Mouse (Mus musculus) intestine, postnatal 0 days (tissue): ENCODE measurements at regions not wholly inside any gene's neighbourhood (a gene's known extent, or its start where the extent isn't known, plus 50 kb on each side); places are given as distances from the start of the nearest gene placed in this dataset.

Source experiments
- ATAC-seq: fragments of 200-750 bp; cut with Nextera tagmentation; 2 replicates; pipeline ENCODE4 v1.8.0; 2017; ENCODE audit warnings: mild to moderate bottlenecking, moderate TSS enrichment, moderate library complexity
- H3K27ac ChIP-seq: fragments of 300-500 bp; sonication (generic); 2 replicates; pipeline ENCODE4 v1.5.1; 2014; ENCODE audit warnings: mild to moderate bottlenecking, low read depth, low read length, moderate library complexity
- H3K27me3 ChIP-seq: fragments of 300-500 bp; sonication (generic); replicated peaks from 2 replicates; pipeline ENCODE4 v1.6.1; 2014; ENCODE audit warnings: low read length, mixed read lengths; ENCODE audit not compliant: control insufficient read depth, insufficient read depth
- H3K36me3 ChIP-seq: fragments of 300-500 bp; sonication (generic); 2 replicates; pipeline ENCODE4 v1.6.1; 2014; ENCODE audit warnings: mild to moderate bottlenecking, moderate library complexity; ENCODE audit not compliant: control insufficient read depth, insufficient read depth
- H3K4me1 ChIP-seq: fragments of 300-500 bp; sonication (generic); replicated peaks from 2 replicates; pipeline ENCODE4 v1.6.1; 2014; ENCODE audit warnings: antibody characterized with exemption, low read length, mixed read lengths; ENCODE audit not compliant: control insufficient read depth, insufficient read depth
- H3K4me2 ChIP-seq: fragments of 300-500 bp; sonication (generic); replicated peaks from 2 replicates; pipeline ENCODE4 v1.6.1; 2014; ENCODE audit warnings: low read depth, mild to moderate bottlenecking, moderate library complexity
- H3K4me3 ChIP-seq: fragments of 300-500 bp; sonication (generic); 2 replicates; pipeline ENCODE4 v1.5.1; 2014; ENCODE audit warnings: low read depth, low read length
- H3K9ac ChIP-seq: fragments of 300-500 bp; sonication (generic); 2 replicates; pipeline ENCODE4 v1.6.1; 2014; ENCODE audit warnings: mild to moderate bottlenecking, low read depth, low read length
- H3K9me3 ChIP-seq: fragments of 300-500 bp; sonication (generic); 2 replicates; pipeline ENCODE4 v1.6.1; 2016; ENCODE audit warnings: mixed run types; ENCODE audit not compliant: control insufficient read depth
- CTCF ChIP-seq: sonication (generic); IDR thresholded peaks from 2 replicates; pipeline ENCODE4 v1.5.1; 2016; ENCODE audit warnings: low read depth, mild to moderate bottlenecking, control low read depth, antibody characterized with exemption, moderate library complexity
- WGBS: fragments of 180-500 bp; shearing (Covaris S2); extraction: QIAGEN DNeasy Blood & Tissue Kit; methylation state at CpG from one replicate; pipeline ENCODE4 v1.1.7; 2014; 5-methylcytosine and 5-hydroxymethylcytosine counted together

DNA sequence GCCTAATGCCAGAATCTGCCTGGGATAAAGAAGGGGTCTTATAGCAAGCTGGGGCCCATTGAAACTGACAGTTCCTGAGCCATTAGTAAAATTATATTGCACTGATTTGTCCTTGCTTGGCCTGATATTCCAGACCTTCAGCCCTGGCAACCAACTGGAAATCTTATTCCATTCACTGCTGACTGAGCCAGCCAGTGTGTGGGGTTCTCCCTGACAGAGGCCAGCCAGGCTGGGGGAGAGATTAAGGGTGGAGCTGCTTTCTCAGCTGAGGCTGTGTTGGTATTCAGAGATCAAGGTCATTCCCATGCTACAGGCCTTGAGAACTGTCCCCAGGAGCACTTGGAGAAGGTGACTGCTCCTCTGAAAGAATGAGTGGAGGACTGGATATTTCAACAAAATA lies 226.9 kb downstream of the Ar start:
- Histone ChIP-seq H3K4me2 (no peak overlapping the region), H3K4me1 (no peaks in the 10 kb centered on the region), H3K4me3 (no peak overlapping the region), H3K9ac (no peak overlapping the region), H3K27me3 (no peaks in the 10 kb centered on the region), H3K27ac (no peak overlapping the region), H3K36me3 (no peaks in the 10 kb centered on the region), H3K9me3 (no peaks in the 10 kb centered on the region)
- no peak for ATAC-seq
- TF ChIP-seq CTCF = no peak

- ATAC-seq = no peak
- no peaks in the 10 kb centered on the region for H3K27me3 ChIP-seq
- TF ChIP-seq CTCF = peak; percentile 43
- no peak overlapping the region for H3K9ac ChIP-seq
- H3K4me1 ChIP-seq = no peaks in the 10 kb centered on the region
- no peaks in the 10 kb centered on the region for H3K36me3 ChIP-seq
- no peak overlapping the region for H3K27ac ChIP-seq
- WGBS = 59% methylated on average over 7 of the region's 7 CpGs
- no peaks in the 10 kb centered on the region for H3K9me3 ChIP-seq
- no peak overlapping the region for H3K4me2 ChIP-seq
- no peak overlapping the region for H3K4me3 ChIP-seq
These were observed 231.8 kb downstream of the Ar start for GRCm38 (mm10) chrX:98380247-98380905.

DNA sequence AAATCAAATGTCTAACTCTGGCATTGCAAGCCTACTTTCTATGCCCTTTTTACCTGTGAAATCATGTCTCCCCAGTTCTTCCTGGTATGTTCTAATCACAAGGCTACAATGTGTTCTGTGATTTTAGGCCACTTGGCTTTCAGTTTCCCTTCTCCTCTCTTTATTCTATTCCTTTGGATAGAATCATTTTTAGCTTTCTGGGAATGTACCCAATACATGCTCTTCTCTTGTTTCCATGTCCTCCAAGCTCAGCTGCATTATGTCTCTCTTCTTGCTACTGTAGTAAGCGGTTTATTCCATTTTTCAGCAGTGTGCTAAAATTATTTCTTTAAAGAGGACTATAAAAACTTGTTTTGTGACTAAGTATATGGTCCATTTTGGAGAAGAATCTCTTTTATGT lies 235.4 kb downstream of the Ar start:
- no peak for ATAC-seq
- H3K9me3 ChIP-seq = no peaks in the 10 kb centered on the region
- 68% methylated on average over 1 of the region's 1 CpGs for WGBS
- no peaks in the 10 kb centered on the region for H3K36me3 ChIP-seq
- no peak overlapping the region for H3K27ac ChIP-seq
- no peak overlapping the region for H3K9ac ChIP-seq
- H3K4me2 ChIP-seq = no peak overlapping the region
- no peak overlapping the region for H3K4me3 ChIP-seq
- no peaks in the 10 kb centered on the region for H3K4me1 ChIP-seq
- no peaks in the 10 kb centered on the region for H3K27me3 ChIP-seq
- TF ChIP-seq CTCF = no peak

DNA sequence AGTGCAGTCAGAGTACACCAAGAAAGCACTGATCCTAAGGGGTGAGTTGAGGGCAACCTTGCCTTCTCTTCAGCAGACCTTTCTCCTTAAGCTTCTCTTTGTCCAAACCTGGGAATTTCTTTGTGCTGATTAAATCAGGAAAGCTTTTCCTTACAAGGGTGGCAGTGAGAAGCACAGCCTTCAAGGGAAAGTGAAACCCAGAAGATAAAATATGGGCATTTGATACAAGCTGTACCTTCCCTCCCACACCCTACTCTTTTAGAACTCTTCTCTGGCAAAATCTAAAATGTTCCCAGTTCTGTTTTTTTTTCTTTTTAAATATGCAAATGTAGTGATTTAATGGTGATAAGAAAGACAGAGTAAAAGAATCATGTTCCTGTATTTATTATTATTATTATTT lies 243.8 kb downstream of the Ar start:
- Histone ChIP-seq H3K36me3 (no peaks in the 10 kb centered on the region), H3K27me3 (no peaks in the 10 kb centered on the region), H3K9ac (no peak overlapping the region), H3K4me2 (no peak overlapping the region), H3K9me3 (no peaks in the 10 kb centered on the region), H3K27ac (no peak overlapping the region), H3K4me3 (no peak overlapping the region), H3K4me1 (no peaks in the 10 kb centered on the region)
- no peak for TF ChIP-seq CTCF
- ATAC-seq = no peak

GRCm38 (mm10) chrX:98409090-98409489 lies 260.5 kb downstream of the Ar start:
- no peaks in the 10 kb centered on the region for H3K9me3 ChIP-seq
- no peak overlapping the region for H3K4me2 ChIP-seq
- no peak overlapping the region for H3K4me3 ChIP-seq
- H3K27me3 ChIP-seq = no peaks in the 10 kb centered on the region
- ATAC-seq = no peak
- no peak for TF ChIP-seq CTCF
- H3K27ac ChIP-seq = no peak overlapping the region
- no peak overlapping the region for H3K9ac ChIP-seq
- H3K36me3 ChIP-seq = no peaks in the 10 kb centered on the region
- no peaks in the 10 kb centered on the region for H3K4me1 ChIP-seq

DNA sequence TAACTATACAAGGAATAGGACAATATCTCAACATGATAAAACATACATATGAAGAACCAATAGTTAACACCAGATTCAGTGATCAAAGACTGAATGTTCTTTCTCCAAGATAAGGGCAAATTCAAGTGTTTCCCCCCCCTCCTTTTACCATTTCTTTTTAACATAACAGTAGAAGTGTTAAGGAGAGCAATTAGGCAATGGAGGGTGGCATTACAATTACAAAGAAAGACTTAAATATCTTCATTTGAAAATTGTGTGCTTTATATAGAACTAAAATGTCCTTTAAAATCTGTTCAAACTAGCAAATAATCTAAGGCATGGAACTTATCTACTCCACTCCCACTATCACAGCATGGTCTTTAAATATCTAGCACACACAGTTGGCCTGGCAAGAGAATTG lies 270.9 kb downstream of the Ar start:
- no peak for TF ChIP-seq CTCF
- no peak overlapping the region for H3K4me2 ChIP-seq
- ATAC-seq = no peak
- no peaks in the 10 kb centered on the region for H3K27me3 ChIP-seq
- H3K36me3 ChIP-seq = no peaks in the 10 kb centered on the region
- no peaks in the 10 kb centered on the region for H3K9me3 ChIP-seq
- no peaks in the 10 kb centered on the region for H3K4me1 ChIP-seq
- no peak overlapping the region for H3K9ac ChIP-seq
- no peak overlapping the region for H3K27ac ChIP-seq
- H3K4me3 ChIP-seq = no peak overlapping the region

DNA sequence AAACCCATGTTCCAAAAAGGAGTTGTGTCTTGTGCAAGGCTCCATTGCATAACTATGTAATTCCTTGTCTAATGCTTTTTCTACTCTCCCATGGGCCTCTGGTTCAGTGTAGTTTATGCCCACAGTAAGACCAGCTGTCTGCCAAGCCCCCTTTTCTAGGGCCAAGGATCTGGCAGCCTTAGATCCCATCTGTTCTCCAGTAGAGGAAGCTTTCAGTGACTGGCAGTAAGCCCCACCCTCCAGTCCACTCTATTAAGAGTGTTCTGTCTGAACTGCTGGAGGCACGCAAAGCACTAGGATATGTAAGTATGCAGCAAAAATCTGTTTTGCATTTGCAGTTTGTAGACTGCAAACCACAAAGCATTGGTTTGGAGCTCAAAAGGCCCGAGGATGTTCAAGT lies 303.5 kb downstream of the Ar start:
- no peak for ATAC-seq
- no peak for TF ChIP-seq CTCF
- no peak overlapping the region for H3K4me2 ChIP-seq
- H3K9ac ChIP-seq = no peak overlapping the region
- H3K4me3 ChIP-seq = no peak overlapping the region
- 72% methylated on average over 2 of the region's 2 CpGs for whole genome bisulfite sequencing
- H3K4me1 ChIP-seq = no peaks in the 10 kb centered on the region
- no peak overlapping the region for H3K27ac ChIP-seq
- H3K9me3 ChIP-seq = no peaks in the 10 kb centered on the region
- no peaks in the 10 kb centered on the region for H3K36me3 ChIP-seq
- no peaks in the 10 kb centered on the region for H3K27me3 ChIP-seq
